39 mouse cellular contexts compared by ENCODE assay signal in the genomic region with DNA sequence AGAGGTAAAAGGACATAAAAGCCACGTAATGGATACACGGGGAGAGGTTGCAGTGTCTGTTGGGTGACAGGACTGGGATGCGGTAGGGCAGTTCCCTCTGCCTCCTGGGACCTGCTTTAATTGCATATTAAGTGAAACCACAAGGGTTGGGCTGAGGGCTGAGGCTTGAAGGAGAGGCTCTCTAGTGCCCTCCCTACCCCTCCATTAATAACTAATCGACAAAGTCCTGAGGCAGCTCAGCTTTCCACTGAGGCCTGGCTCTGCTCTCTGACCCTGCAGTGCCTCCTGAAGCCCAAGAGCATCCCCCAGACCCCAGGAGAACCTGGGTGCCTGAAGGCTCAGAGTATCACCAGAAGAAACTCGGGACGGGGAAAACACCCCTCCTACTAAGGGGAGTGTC. TPM values are rescaled to one million over a fixed set of nuclear protein-coding genes. Genes with fewer than 3 reads are reported as not detected.
DNase-seq lines count a peak whose midpoint lies in the region; ATAC-seq lines count a peak whose summit lies in the region.
"Had no signal": no experiment of that assay in that cellular context is flagged by ENCODE, and none has a peak within 500 bp of the region (broad histone marks: within the 10 kb centered on the region; RNA-seq: fewer than 3 reads in every experiment).

No protein-coding gene starts in this region.

- H3K27me3 ChIP-seq in kidney, embryonic 14.5 days (ENCODE audit: control insufficient read depth, insufficient read depth, low read length), result peaks cover 27% of the 10 kb centered on the region; the same call in 1 of the 2 replicates
- H3K27me3 ChIP-seq in embryonic facial prominence, embryonic 10.5 days (replicated peaks; ENCODE audit: low read depth, poor library complexity, severe bottlenecking), result peaks cover 88% of the 10 kb centered on the region
- peaks cover 27% of the 10 kb centered on the region for H3K27me3 ChIP-seq in kidney, embryonic 16.5 days (ENCODE audit: insufficient read depth, low read length)
- H3K27me3 ChIP-seq in liver, embryonic 11.5 days (replicated peaks; ENCODE audit: control insufficient read depth, insufficient read depth, low read length), result peaks cover 72% of the 10 kb centered on the region

- no peaks in the 10 kb centered on the region for H3K9me3 ChIP-seq in kidney, embryonic 14.5 days (ENCODE audit: control insufficient read depth, low read length)
- H3K9me3 ChIP-seq in embryonic facial prominence, embryonic 10.5 days, result no peaks in the 10 kb centered on the region
- no peaks in the 10 kb centered on the region for H3K9me3 ChIP-seq in kidney, embryonic 16.5 days (ENCODE audit: low read length)
- no peaks in the 10 kb centered on the region for H3K9me3 ChIP-seq in liver, embryonic 11.5 days (ENCODE audit: control insufficient read depth, low read length)
- H3K9me3 ChIP-seq: forebrain, embryonic 10.5 days; heart, embryonic 12.5 days; hindbrain, embryonic 15.5 days; lung, embryonic 15.5 days; midbrain, embryonic 10.5 days had no signal

- peak; percentile 43 for ATAC-seq in kidney, embryonic 14.5 days (ENCODE audit: low FRiP score, low TSS enrichment)
- peak; percentile 54; the same call in 1 of the 2 replicates for ATAC-seq in kidney, embryonic 16.5 days (ENCODE audit: low FRiP score, low TSS enrichment)
- no peak for ATAC-seq in liver, embryonic 11.5 days (replicated peaks; ENCODE audit: low FRiP score)
- ATAC-seq: activated CD4-positive, CD25-positive, alpha-beta regulatory T cell, adult 4 months; CD4-positive, CD25-positive, alpha-beta regulatory T cell, adult 4 months; forebrain, embryonic 16.5 days; inflammation-experienced regulatory T-cells, adult 6 months; midbrain, embryonic 16.5 days had no signal

- H3K4me3 ChIP-seq in kidney, embryonic 14.5 days (ENCODE audit: low read length), result no peak overlapping the region
- 0 out of 2 replicates have a peak overlapping the region, but pooled peaks have one; percentile 9 for H3K4me3 ChIP-seq in embryonic facial prominence, embryonic 10.5 days
- no peak overlapping the region for H3K4me3 ChIP-seq in kidney, embryonic 16.5 days (ENCODE audit: low read length)
- H3K4me3 ChIP-seq in liver, embryonic 11.5 days (ENCODE audit: low read depth, low read length), result no peak overlapping the region
- H3K4me3 ChIP-seq: forebrain, embryonic 10.5 days; gastrocnemius, adult 2 months; heart, adult 2 months; heart, embryonic 12.5 days; hindbrain, embryonic 15.5 days; lung, embryonic 15.5 days; midbrain, embryonic 10.5 days had no signal

- intact Hi-C loops in left cerebral cortex, postnatal 36 days (cut with DNase I), result no loop called here

- H3K9ac ChIP-seq in kidney, embryonic 14.5 days (ENCODE audit: low read depth, low read length), result 0 out of 2 replicates have a peak overlapping the region, but pooled peaks have one; percentile 1
- H3K9ac ChIP-seq in kidney, embryonic 16.5 days (replicated peaks; ENCODE audit: low read length), result 0 out of 2 replicates have a peak overlapping the region, but pooled peaks have one; percentile 35
- no peak overlapping the region for H3K9ac ChIP-seq in liver, embryonic 11.5 days (ENCODE audit: low read depth, low read length)
- H3K9ac ChIP-seq: heart, embryonic 12.5 days; hindbrain, embryonic 15.5 days; lung, embryonic 15.5 days had no signal

- peaks cover 41% of the 10 kb centered on the region for H3K4me1 ChIP-seq in kidney, embryonic 14.5 days (ENCODE audit: control insufficient read depth, insufficient read depth, low read length)
- H3K4me1 ChIP-seq in embryonic facial prominence, embryonic 10.5 days, result peaks cover 49% of the 10 kb centered on the region
- peaks cover 55% of the 10 kb centered on the region for H3K4me1 ChIP-seq in kidney, embryonic 16.5 days (ENCODE audit: insufficient read depth, low read length)
- peaks cover 6% of the 10 kb centered on the region; the same call in 1 of the 2 replicates for H3K4me1 ChIP-seq in liver, embryonic 11.5 days (replicated peaks; ENCODE audit: control insufficient read depth, insufficient read depth, low read length)

- no peak for DNase-seq in kidney, adult 8-10 months
- DNase-seq in embryonic facial prominence, embryonic 10.5 days (ENCODE audit: low spot score), result no peak
- DNase-seq in left cerebral cortex, postnatal 36 days (ENCODE audit: low spot score in 2 of 2), result no peak
- DNase-seq in liver, embryonic 11.5 days (ENCODE audit: low spot score), result no peak
- no peak for DNase-seq in gastrocnemius, postnatal 25 days
- DNase-seq: adrenal gland, adult 2 months; adrenal gland, postnatal 36 days; cerebellum, adult 18-20 months; cerebellum, postnatal 10 days; gastrocnemius, adult 2 months; heart, adult 2 months; heart, postnatal 4 days; left cerebral cortex, postnatal 4 days; right cerebral cortex, adult 18-20 months; right cerebral cortex, postnatal 4 days; thymus, adult 18-20 months; thymus, postnatal 25 days had no signal

- peak overlapping the region; percentile 21 for H3K4me2 ChIP-seq in kidney, embryonic 14.5 days (replicated peaks; ENCODE audit: low read depth, low read length)
- peak overlapping the region; percentile 34 for H3K4me2 ChIP-seq in kidney, embryonic 16.5 days (replicated peaks; ENCODE audit: low read depth, low read length)
- no peak overlapping the region for H3K4me2 ChIP-seq in liver, embryonic 11.5 days
- H3K4me2 ChIP-seq: heart, embryonic 12.5 days; hindbrain, embryonic 15.5 days; lung, embryonic 15.5 days had no signal

- peak overlapping the region; percentile 44; the same call in 1 of the 2 replicates for H3K27ac ChIP-seq in kidney, embryonic 14.5 days (ENCODE audit: low read depth, low read length)
- H3K27ac ChIP-seq in embryonic facial prominence, embryonic 10.5 days (replicated peaks), result no peak overlapping the region
- peak overlapping the region; percentile 61; the same call in 1 of the 2 replicates for H3K27ac ChIP-seq in kidney, embryonic 16.5 days (ENCODE audit: low read length)
- no peak overlapping the region for H3K27ac ChIP-seq in liver, embryonic 11.5 days (ENCODE audit: low read depth, low read length)
- H3K27ac ChIP-seq: forebrain, embryonic 10.5 days; gastrocnemius, adult 2 months; heart, adult 2 months; hindbrain, embryonic 15.5 days; lung, embryonic 15.5 days; midbrain, embryonic 10.5 days; stomach, postnatal 0 days had no signal

- 6% methylated on average over 6 of the region's 6 CpGs for WGBS in kidney, embryonic 14.5 days
- WGBS in embryonic facial prominence, embryonic 10.5 days, result 3% methylated on average over 6 of the region's 6 CpGs
- WGBS in kidney, embryonic 16.5 days, result 8% methylated on average over 6 of the region's 6 CpGs
- WGBS in liver, embryonic 11.5 days, result 20% methylated on average over 6 of the region's 6 CpGs

- H3K36me3 ChIP-seq in kidney, embryonic 14.5 days (ENCODE audit: control insufficient read depth, insufficient read depth, low read length), result peaks cover 18% of the 10 kb centered on the region
- peaks cover 32% of the 10 kb centered on the region for H3K36me3 ChIP-seq in embryonic facial prominence, embryonic 10.5 days (replicated peaks)
- peaks cover 16% of the 10 kb centered on the region for H3K36me3 ChIP-seq in kidney, embryonic 16.5 days (ENCODE audit: insufficient read depth, low read length)
- H3K36me3 ChIP-seq in liver, embryonic 11.5 days (ENCODE audit: control insufficient read depth, insufficient read depth, low read length), result peaks cover 12% of the 10 kb centered on the region; the same call in 1 of the 2 replicates

RNA-seq across cellular contexts. Expression of a gene that starts 1.7 kb away (rescaled TPM):
- polyA plus RNA-seq in kidney, embryonic 14.5 days (2014; fragmentation: Nextera tagmentation; extraction: Ambion mirVana), result 8.3 and 8.8 TPM in 2 replicates
- 0.45 and 0.59 TPM in 2 replicates for polyA plus RNA-seq in embryonic facial prominence, embryonic 10.5 days (2016; fragmentation: Nextera tagmentation; extraction: Ambion mirVana)
- 8.6 TPM in 2 replicates for polyA plus RNA-seq in kidney, embryonic 16.5 days (2015; fragmentation: Nextera tagmentation; extraction: Ambion mirVana)
- not detected for total RNA-seq in left cerebral cortex, postnatal 36 days (2021)
- polyA plus RNA-seq in liver, embryonic 11.5 days (2014; fragmentation: Nextera tagmentation; extraction: Ambion mirVana), result 0.53 and 0.73 TPM in 2 replicates
- total RNA-seq in gastrocnemius, postnatal 25 days (2021), result not detected
- total RNA-seq: common myeloid progenitor, adult 5-6 weeks; gastrocnemius, postnatal 4 days; left cerebral cortex, postnatal 4 days; megakaryocyte progenitor cell, adult 5-6 weeks had no signal
- polyA plus RNA-seq: activated CD4-positive, CD25-positive, alpha-beta regulatory T cell, adult 4 months; CD4-positive, CD25-positive, alpha-beta regulatory T cell, adult 4 months; forebrain, embryonic 16.5 days; hindbrain, embryonic 15.5 days; inflammation-experienced regulatory T-cells, adult 6 months; midbrain, embryonic 16.5 days had no signal

RNA-seq across cellular contexts. Expression of a gene that starts 6.8 kb away (rescaled TPM):
- 36.7 and 51.2 TPM in 2 replicates for polyA plus RNA-seq in kidney, embryonic 14.5 days (2014; fragmentation: Nextera tagmentation; extraction: Ambion mirVana)
- 45.7 and 49.5 TPM in 2 replicates for polyA plus RNA-seq in embryonic facial prominence, embryonic 10.5 days (2016; fragmentation: Nextera tagmentation; extraction: Ambion mirVana)
- 43.1 and 44.5 TPM in 2 replicates for polyA plus RNA-seq in kidney, embryonic 16.5 days (2015; fragmentation: Nextera tagmentation; extraction: Ambion mirVana)
- 10 to 100 TPM; 21.6 to 35.9 TPM for total RNA-seq in left cerebral cortex, postnatal 36 days (2021)
- polyA plus RNA-seq in liver, embryonic 11.5 days (2014; fragmentation: Nextera tagmentation; extraction: Ambion mirVana), result 25.0 and 27.8 TPM in 2 replicates
- 1 to 10 TPM; 6.7 to 7.1 TPM for total RNA-seq in gastrocnemius, postnatal 25 days (2021)

RNA-seq across cellular contexts. Expression of a gene that starts 14.4 kb away (rescaled TPM):
- not detected in 2 replicates for polyA plus RNA-seq in kidney, embryonic 14.5 days (2014; fragmentation: Nextera tagmentation; extraction: Ambion mirVana)
- polyA plus RNA-seq in embryonic facial prominence, embryonic 10.5 days (2016; fragmentation: Nextera tagmentation; extraction: Ambion mirVana), result 8.4 and 10.4 TPM in 2 replicates
- 0.49 and 0.73 TPM in 2 replicates for polyA plus RNA-seq in kidney, embryonic 16.5 days (2015; fragmentation: Nextera tagmentation; extraction: Ambion mirVana)
- not detected for total RNA-seq in left cerebral cortex, postnatal 36 days (2021)
- 0.30 and 0.95 TPM in 2 replicates for polyA plus RNA-seq in liver, embryonic 11.5 days (2014; fragmentation: Nextera tagmentation; extraction: Ambion mirVana)
- not detected for total RNA-seq in gastrocnemius, postnatal 25 days (2021)
- total RNA-seq: common myeloid progenitor, adult 5-6 weeks; gastrocnemius, adult 2 months; gastrocnemius, postnatal 4 days; heart, adult 2 months; layer of hippocampus, adult 8-10 months; layer of hippocampus, postnatal 25 days; left cerebral cortex, adult 8-10 months; left cerebral cortex, postnatal 4 days; liver, adult 2 months; megakaryocyte progenitor cell, adult 5-6 weeks had no signal
- polyA plus RNA-seq: activated CD4-positive, CD25-positive, alpha-beta regulatory T cell, adult 4 months; CD4-positive, CD25-positive, alpha-beta regulatory T cell, adult 4 months; forebrain, embryonic 10.5 days; forebrain, embryonic 16.5 days; heart, postnatal 0 days; hindbrain, embryonic 15.5 days; inflammation-experienced regulatory T-cells, adult 6 months; liver, adult 2 months; liver, embryonic 16.5 days; midbrain, embryonic 16.5 days had no signal

RNA-seq across cellular contexts. Expression of a gene that starts 16.9 kb away (rescaled TPM):
- 1.6 and 2.4 TPM in 2 replicates for polyA plus RNA-seq in kidney, embryonic 14.5 days (2014; fragmentation: Nextera tagmentation; extraction: Ambion mirVana)
- 2.4 and 2.8 TPM in 2 replicates for polyA plus RNA-seq in embryonic facial prominence, embryonic 10.5 days (2016; fragmentation: Nextera tagmentation; extraction: Ambion mirVana)
- polyA plus RNA-seq in kidney, embryonic 16.5 days (2015; fragmentation: Nextera tagmentation; extraction: Ambion mirVana), result 3.5 and 3.9 TPM in 2 replicates
- 1 to 10 TPM; 5.1 to 9.0 TPM for total RNA-seq in left cerebral cortex, postnatal 36 days (2021)
- polyA plus RNA-seq in liver, embryonic 11.5 days (2014; fragmentation: Nextera tagmentation; extraction: Ambion mirVana), result 2.0 and 2.5 TPM in 2 replicates
- 1 to 10 TPM in 1 of 2 experiments, under 1 TPM in 1; 0.54 to 1.7 TPM for total RNA-seq in gastrocnemius, postnatal 25 days (2021)
- polyA plus RNA-seq: activated CD4-positive, CD25-positive, alpha-beta regulatory T cell, adult 4 months had no signal

RNA-seq across cellular contexts. Expression of a gene that starts 16.9 kb away (rescaled TPM):
- polyA plus RNA-seq in kidney, embryonic 14.5 days (2014; fragmentation: Nextera tagmentation; extraction: Ambion mirVana), result 2.4 and 3.5 TPM in 2 replicates
- 1.8 and 2.1 TPM in 2 replicates for polyA plus RNA-seq in embryonic facial prominence, embryonic 10.5 days (2016; fragmentation: Nextera tagmentation; extraction: Ambion mirVana)
- polyA plus RNA-seq in kidney, embryonic 16.5 days (2015; fragmentation: Nextera tagmentation; extraction: Ambion mirVana), result 2.8 and 3.3 TPM in 2 replicates
- total RNA-seq in left cerebral cortex, postnatal 36 days (2021), result 1 to 10 TPM; 5.3 to 5.9 TPM
- 2.7 and 2.9 TPM in 2 replicates for polyA plus RNA-seq in liver, embryonic 11.5 days (2014; fragmentation: Nextera tagmentation; extraction: Ambion mirVana)
- total RNA-seq in gastrocnemius, postnatal 25 days (2021), result 1 to 10 TPM; 1.0 TPM

Comparison
In these comparisons a context has a peak if more than half of its experiments do, and no peak if none do; other contexts are left out.
1. H3K27ac ChIP-seq: peak in kidney, embryonic 14.5 days (single experiment) and kidney, embryonic 16.5 days (single experiment); none in embryonic facial prominence, embryonic 10.5 days (single experiment) and liver, embryonic 11.5 days (single experiment).